Mouse (Mus musculus) embryo, embryonic 10.5 days (tissue): Measurements from ENCODE around the gene Hbb-bh2.
"Not testable (repeated sequence)": the region's sequence is repeated elsewhere in the genome, so short reads cannot be mapped to it uniquely, and the experiment has no call there.

Experiments
- DNase-seq: peaks from one replicate; pipeline ENCODE4 v3.0.0-alpha.2; 2015; ENCODE audit warnings: low spot score

Gene Hbb-bh2

GRCm38 (mm10) chr7:103840268-103840667 lies at the start of gene Hbb-bh2:
Gene Hbb-bh2, minus strand, starts transcription at chr7:103840520.
- DNase-seq = no peak

- no peak for DNase-seq
Observed at GRCm38 (mm10) chr7:103886152-103886551, 45.8 kb upstream of the Hbb-bh2 start, which contains the start of gene Olfr66. Gene Olfr66, minus strand, starts transcription at chr7:103886252.

GRCm38 (mm10) chr7:103877093-103877492 lies 36.8 kb upstream of the Hbb-bh2 start:
- no peak for DNase-seq

- DNase-seq = no peak
Observed at GRCm38 (mm10) chr7:103874451-103874850, 34.1 kb upstream of the Hbb-bh2 start.

GRCm38 (mm10) chr7:103873064-103873463 lies 32.7 kb upstream of the Hbb-bh2 start:
- DNase-seq = peak; percentile 51

GRCm38 (mm10) chr7:103870667-103871066 lies 30.3 kb upstream of the Hbb-bh2 start:
- DNase-seq = no peak

- no peak for DNase-seq
Observed at GRCm38 (mm10) chr7:103865716-103866115, 25.4 kb upstream of the Hbb-bh2 start.

GRCm38 (mm10) chr7:103861531-103861930 lies 21.2 kb upstream of the Hbb-bh2 start:
- no peak for DNase-seq

GRCm38 (mm10) chr7:103860855-103861254 lies 20.5 kb upstream of the Hbb-bh2 start:
- DNase-seq = peak; percentile 48

GRCm38 (mm10) chr7:103859076-103859475 lies 18.8 kb upstream of the Hbb-bh2 start:
- DNase-seq = no peak

- no peak for DNase-seq
Observed at GRCm38 (mm10) chr7:103854669-103855068, 14.3 kb upstream of the Hbb-bh2 start.

- DNase-seq = no peak
Observed at GRCm38 (mm10) chr7:103853090-103853489, 12.8 kb upstream of the Hbb-bh2 start, which contains the start of gene Hbb-y. Gene Hbb-y, minus strand, starts transcription at chr7:103853216.

- DNase-seq = no peak
Observed at GRCm38 (mm10) chr7:103844525-103845325, 4.4 kb upstream of the Hbb-bh2 start.

- no peak for DNase-seq
Observed at GRCm38 (mm10) chr7:103843034-103843433, 2.7 kb upstream of the Hbb-bh2 start, which contains the start of gene Hbb-bh1. Gene Hbb-bh1, minus strand, starts transcription at chr7:103843164.

GRCm38 (mm10) chr7:103827808-103828207 lies 12.5 kb downstream of the Hbb-bh2 start, which contains the start of gene Hbb-bs:
Gene Hbb-bs, minus strand, starts transcription at chr7:103828096.
- no peak for DNase-seq

- DNase-seq = not testable (repeated sequence)
Observed at GRCm38 (mm10) chr7:103827139-103827538, 13.2 kb downstream of the Hbb-bh2 start.

- DNase-seq = no peak
Observed at GRCm38 (mm10) chr7:103826255-103826887, 13.9 kb downstream of the Hbb-bh2 start.

- no peak for DNase-seq
Observed at GRCm38 (mm10) chr7:103825536-103826254, 14.6 kb downstream of the Hbb-bh2 start.

GRCm38 (mm10) chr7:103824597-103824996 lies 15.7 kb downstream of the Hbb-bh2 start:
- no peak for DNase-seq

GRCm38 (mm10) chr7:103815085-103815484 lies 25.2 kb downstream of the Hbb-bh2 start:
- not testable (repeated sequence) for DNase-seq

- DNase-seq = no peak
Observed at GRCm38 (mm10) chr7:103813766-103814165, 26.6 kb downstream of the Hbb-bh2 start, which contains the start of gene Hbb-bt. Gene Hbb-bt, minus strand, starts transcription at chr7:103813996.

GRCm38 (mm10) chr7:103813152-103813551 lies 27.2 kb downstream of the Hbb-bh2 start:
- DNase-seq = not testable (repeated sequence)
